Mouse (Mus musculus): ENCODE measurements around the gene Pla2g4a.
A peak's percentile ranks its signal among the peaks of the same experiment; 100 is the strongest.
"Not testable (repeated sequence)": the region's sequence is repeated elsewhere in the genome, so short reads cannot be mapped to it uniquely, and the experiment has no call there.

Pla2g4a gene

GRCm38 (mm10) chr1:149929140-149929539 is 31.9 kb downstream of the Pla2g4a start:
- no peak for DNase-seq

- not testable (repeated sequence) for DNase-seq
Measured at GRCm38 (mm10) chr1:149923737-149924136, 37.4 kb downstream of the Pla2g4a start.

- no peak for DNase-seq
Measured at GRCm38 (mm10) chr1:149922219-149922618, 38.9 kb downstream of the Pla2g4a start.

GRCm38 (mm10) chr1:149921325-149921724 is 39.8 kb downstream of the Pla2g4a start:
- DNase-seq, result no peak

GRCm38 (mm10) chr1:149919301-149919700 is 41.8 kb downstream of the Pla2g4a start:
- DNase-seq, result no peak

- no peak for DNase-seq
Measured at GRCm38 (mm10) chr1:149912984-149913383, 48.1 kb downstream of the Pla2g4a start.

GRCm38 (mm10) chr1:149911050-149911449 is 50.0 kb downstream of the Pla2g4a start:
- no peak for DNase-seq

GRCm38 (mm10) chr1:149898001-149898625 is 63.0 kb downstream of the Pla2g4a start:
- DNase-seq, result no peak

- DNase-seq, result no peak
Measured at GRCm38 (mm10) chr1:149896590-149896989, 64.5 kb downstream of the Pla2g4a start.

GRCm38 (mm10) chr1:149894940-149895339 is 66.2 kb downstream of the Pla2g4a start:
- DNase-seq, result no peak

GRCm38 (mm10) chr1:149893903-149894302 is 67.2 kb downstream of the Pla2g4a start:
- no peak for DNase-seq

- no peak for DNase-seq
Measured at GRCm38 (mm10) chr1:149891057-149891456, 70.0 kb downstream of the Pla2g4a start.

- no peak for DNase-seq
Measured at GRCm38 (mm10) chr1:149882419-149883025, 78.6 kb downstream of the Pla2g4a start.

- no peak for DNase-seq
Measured at GRCm38 (mm10) chr1:149878175-149878574, 82.9 kb downstream of the Pla2g4a start.

GRCm38 (mm10) chr1:149876502-149876901 is 84.6 kb downstream of the Pla2g4a start:
- no peak for DNase-seq

- no peak for DNase-seq
Measured at GRCm38 (mm10) chr1:149871625-149872024, 89.5 kb downstream of the Pla2g4a start.

GRCm38 (mm10) chr1:149867323-149867722 is 93.8 kb downstream of the Pla2g4a start:
- DNase-seq, result no peak

GRCm38 (mm10) chr1:149866202-149866601 is 94.9 kb downstream of the Pla2g4a start:
- DNase-seq, result no peak

GRCm38 (mm10) chr1:149862801-149863200 is 98.3 kb downstream of the Pla2g4a start:
- no peak for DNase-seq

- DNase-seq, result no peak
Measured at GRCm38 (mm10) chr1:149862181-149862580, 98.9 kb downstream of the Pla2g4a start.

- DNase-seq, result no peak
Measured at GRCm38 (mm10) chr1:149861543-149861942, 99.5 kb downstream of the Pla2g4a start.

GRCm38 (mm10) chr1:149858734-149859133 is 102.4 kb downstream of the Pla2g4a start:
- DNase-seq, result no peak

GRCm38 (mm10) chr1:149856720-149857119 is 104.4 kb downstream of the Pla2g4a start:
- DNase-seq, result peak; percentile 3

- no peak for DNase-seq
Measured at GRCm38 (mm10) chr1:149855581-149855980, 105.5 kb downstream of the Pla2g4a start.

- no peak for DNase-seq
Measured at GRCm38 (mm10) chr1:149854867-149855266, 106.2 kb downstream of the Pla2g4a start.
